Mouse (Mus musculus): Measurements from ENCODE around the gene Pacs1.

- TF ChIP-seq POLR2A (IDR thresholded peaks at IDR 0.05; ENCODE audit: low read depth, low read length), result no peak
- no peak for TF ChIP-seq CTCF (IDR thresholded peaks at IDR 0.05; ENCODE audit: borderline replicate concordance, insufficient read depth, low read length)
Measured at GRCm38 (mm10) chr19:5094746-5095417, 178.0 kb downstream of the Pacs1 start.

Data from embryonic fibroblast, embryonic 13.5 days (primary cell).